Mouse (Mus musculus): Measurements from ENCODE around the gene Cdyl2. TPM values are rescaled to one million over a fixed set of nuclear protein-coding genes. Genes with fewer than 3 reads are reported as not detected.

Gene Cdyl2
- total RNA-seq, 1 experiment from 2014 or later = 7.5 TPM

- peak; percentile 47 to 73; a peak in 3 of 4 replicates for ATAC-seq (replicated peaks in 1 of 2; ENCODE audit: insufficient read depth in 1 of 2, low FRiP score in 2 of 2, low TSS enrichment in 1 of 2, low read depth in 1 of 2, poor library complexity in 2 of 2, severe bottlenecking in 2 of 2)
These were observed 96.8 kb downstream of the Cdyl2 start for GRCm38 (mm10) chr8:116635972-116636371.

DNA sequence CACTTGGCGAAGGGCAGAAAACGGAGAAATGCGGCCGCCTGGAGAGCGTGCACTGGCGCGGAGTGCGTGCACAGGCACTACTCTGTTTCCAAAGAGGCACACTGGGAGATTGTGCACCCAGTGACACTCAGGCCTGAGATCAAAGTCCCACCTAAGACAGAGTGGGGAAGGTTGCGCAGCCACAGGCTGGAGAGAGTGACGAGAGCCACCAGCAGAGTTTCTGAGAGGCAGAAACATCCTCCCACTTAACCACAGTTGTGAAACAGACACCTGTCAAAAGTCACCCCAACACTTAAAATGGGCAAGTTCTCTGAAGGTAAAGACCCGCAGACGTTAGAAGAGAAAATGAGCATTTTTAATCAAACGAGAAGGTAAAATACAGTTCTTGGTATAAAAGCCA is 97.5 kb downstream of the Cdyl2 start:
- peak in 1 of 2 experiments; percentile 56; a peak in 1 of 4 replicates for ATAC-seq (replicated peaks in 1 of 2; ENCODE audit: insufficient read depth in 1 of 2, low FRiP score in 2 of 2, low TSS enrichment in 1 of 2, low read depth in 1 of 2, poor library complexity in 2 of 2, severe bottlenecking in 2 of 2)

GRCm38 (mm10) chr8:116634436-116634835 is 98.4 kb downstream of the Cdyl2 start:
- no peak for ATAC-seq (replicated peaks in 1 of 2; ENCODE audit: insufficient read depth in 1 of 2, low FRiP score in 2 of 2, low TSS enrichment in 1 of 2, low read depth in 1 of 2, poor library complexity in 2 of 2, severe bottlenecking in 2 of 2)

DNA sequence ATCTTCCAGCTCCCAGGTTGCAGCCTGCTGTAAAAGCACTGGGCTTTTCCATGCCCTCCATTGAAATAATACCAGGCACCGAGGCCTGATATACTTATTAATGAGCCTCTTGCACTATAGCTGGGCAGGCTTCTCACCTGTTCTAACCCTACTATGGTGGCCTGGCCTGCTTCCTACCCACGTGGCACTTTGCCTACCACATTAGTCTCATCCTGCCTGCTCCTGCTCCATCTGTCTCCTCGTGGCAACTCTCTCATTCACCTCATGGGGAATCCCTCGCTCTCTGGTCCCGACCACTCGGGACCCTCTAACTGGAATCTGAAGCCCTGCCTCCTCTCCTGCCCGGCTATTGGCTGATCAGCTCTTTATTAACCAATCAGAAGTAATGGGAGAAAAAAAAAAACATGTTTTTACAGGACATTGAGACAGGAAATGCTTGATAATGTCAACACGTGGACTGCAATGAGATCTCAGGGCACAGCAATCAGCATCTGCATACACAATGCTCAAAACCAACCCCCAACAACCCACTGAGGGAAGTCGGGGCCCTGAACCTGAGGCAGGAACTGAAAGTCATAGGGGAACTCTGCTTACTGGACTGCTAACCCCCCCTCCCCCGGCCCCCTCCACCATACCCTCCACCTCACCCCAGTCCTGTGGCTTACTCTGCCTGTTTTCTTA is 99.2 kb downstream of the Cdyl2 start:
- no peak for ATAC-seq (replicated peaks in 1 of 2; ENCODE audit: insufficient read depth in 1 of 2, low FRiP score in 2 of 2, low TSS enrichment in 1 of 2, low read depth in 1 of 2, poor library complexity in 2 of 2, severe bottlenecking in 2 of 2)

DNA sequence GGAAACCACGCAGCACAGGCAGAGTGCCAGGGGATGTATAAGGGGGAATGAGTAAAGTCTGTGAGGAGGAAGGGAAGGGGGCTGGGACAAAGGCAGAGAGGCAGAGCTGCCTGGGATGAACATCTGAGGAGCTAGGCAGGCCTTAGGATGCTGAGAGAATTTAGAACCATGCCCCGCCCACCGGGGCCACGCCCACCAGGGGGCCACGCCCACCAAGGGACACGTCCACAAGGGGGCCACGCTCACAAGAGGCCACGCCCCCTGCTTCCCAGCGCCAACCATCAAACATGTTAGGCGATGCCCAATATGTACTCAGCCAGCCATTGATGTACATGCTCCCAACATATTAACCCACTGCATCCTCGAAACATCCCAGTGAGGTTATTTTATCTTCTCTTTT is 102.7 kb downstream of the Cdyl2 start:
- ATAC-seq (replicated peaks in 1 of 2; ENCODE audit: insufficient read depth in 1 of 2, low FRiP score in 2 of 2, low TSS enrichment in 1 of 2, low read depth in 1 of 2, poor library complexity in 2 of 2, severe bottlenecking in 2 of 2) = no peak

GRCm38 (mm10) chr8:116628975-116629374 is 103.8 kb downstream of the Cdyl2 start:
- no peak for ATAC-seq (replicated peaks in 1 of 2; ENCODE audit: insufficient read depth in 1 of 2, low FRiP score in 2 of 2, low TSS enrichment in 1 of 2, low read depth in 1 of 2, poor library complexity in 2 of 2, severe bottlenecking in 2 of 2)

DNA sequence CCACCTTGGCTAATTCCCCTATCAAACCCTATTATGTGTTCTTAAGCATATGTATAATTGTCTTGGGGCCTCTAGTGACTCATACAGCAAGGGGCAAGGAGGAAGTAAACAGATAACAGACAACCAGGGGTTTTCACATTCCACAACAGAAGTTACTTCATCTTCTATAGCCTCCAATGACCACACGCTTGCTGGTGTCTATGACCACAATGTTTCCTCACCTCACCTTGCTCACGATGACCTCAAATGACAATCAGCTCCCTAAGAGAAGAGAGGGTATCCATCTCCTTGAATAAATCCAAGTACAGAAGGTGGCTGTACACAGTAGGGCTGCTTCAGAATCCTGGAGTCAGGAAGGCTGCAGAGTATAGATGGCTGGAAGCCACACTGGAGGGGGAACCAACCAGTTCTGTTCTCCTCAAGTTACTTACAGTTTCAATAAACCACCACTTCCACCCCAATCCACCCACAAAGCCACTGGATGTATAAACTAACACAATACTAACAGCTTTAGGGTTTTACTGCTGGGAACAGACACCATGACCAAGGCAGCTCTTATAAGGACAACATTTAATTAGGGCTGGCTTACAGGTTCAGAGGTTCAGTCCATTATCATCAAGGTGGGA is 104.8 kb downstream of the Cdyl2 start:
- ATAC-seq (replicated peaks in 1 of 2; ENCODE audit: insufficient read depth in 1 of 2, low FRiP score in 2 of 2, low TSS enrichment in 1 of 2, low read depth in 1 of 2, poor library complexity in 2 of 2, severe bottlenecking in 2 of 2) = peak in 1 of 2 experiments; percentile 81; a peak in 2 of 4 replicates

GRCm38 (mm10) chr8:116623591-116623990 is 109.2 kb downstream of the Cdyl2 start:
- no peak for ATAC-seq (replicated peaks in 1 of 2; ENCODE audit: insufficient read depth in 1 of 2, low FRiP score in 2 of 2, low TSS enrichment in 1 of 2, low read depth in 1 of 2, poor library complexity in 2 of 2, severe bottlenecking in 2 of 2)

- ATAC-seq (replicated peaks in 1 of 2; ENCODE audit: insufficient read depth in 1 of 2, low FRiP score in 2 of 2, low TSS enrichment in 1 of 2, low read depth in 1 of 2, poor library complexity in 2 of 2, severe bottlenecking in 2 of 2) = no peak
These were observed 110.5 kb downstream of the Cdyl2 start for GRCm38 (mm10) chr8:116622326-116622725.

DNA sequence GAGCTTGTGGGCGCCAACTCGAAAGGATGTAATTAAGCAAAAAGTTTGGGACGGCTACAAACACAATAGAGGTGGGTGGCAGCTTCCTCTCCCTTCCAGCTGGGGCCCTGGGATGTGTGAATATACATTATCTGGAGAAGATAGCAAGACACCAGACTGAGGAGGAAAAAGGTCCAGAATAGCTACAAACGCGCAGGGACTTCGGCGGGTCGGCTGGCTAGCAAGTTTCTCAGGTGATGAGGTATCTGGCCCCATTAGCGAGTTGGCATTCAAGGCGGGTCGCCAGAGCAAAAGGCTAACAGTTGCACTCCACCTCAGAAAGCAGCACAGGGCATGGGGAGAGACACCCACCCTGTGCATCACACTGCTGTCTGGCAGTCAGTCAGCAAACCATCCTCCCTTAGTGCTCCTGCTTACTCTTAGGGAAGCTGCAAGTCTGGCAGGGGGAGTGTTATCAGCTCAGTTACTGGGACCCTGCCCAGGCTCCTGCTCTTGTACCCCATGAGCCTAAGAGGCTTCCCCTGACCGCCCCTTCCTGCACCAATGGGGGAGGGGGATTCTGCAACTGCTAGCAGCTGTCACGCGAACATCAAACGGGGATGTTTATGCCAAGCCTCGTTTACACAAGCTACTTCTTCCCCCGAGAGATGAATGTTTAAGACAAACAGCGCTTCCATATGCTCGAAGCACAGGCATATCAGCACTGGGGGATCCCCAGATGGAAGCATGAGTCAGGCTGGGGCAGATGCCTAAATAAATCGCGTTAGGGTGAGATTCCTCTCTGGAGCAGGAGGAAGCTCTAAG is 111.4 kb downstream of the Cdyl2 start:
- ATAC-seq (replicated peaks in 1 of 2; ENCODE audit: insufficient read depth in 1 of 2, low FRiP score in 2 of 2, low TSS enrichment in 1 of 2, low read depth in 1 of 2, poor library complexity in 2 of 2, severe bottlenecking in 2 of 2) = no peak

DNA sequence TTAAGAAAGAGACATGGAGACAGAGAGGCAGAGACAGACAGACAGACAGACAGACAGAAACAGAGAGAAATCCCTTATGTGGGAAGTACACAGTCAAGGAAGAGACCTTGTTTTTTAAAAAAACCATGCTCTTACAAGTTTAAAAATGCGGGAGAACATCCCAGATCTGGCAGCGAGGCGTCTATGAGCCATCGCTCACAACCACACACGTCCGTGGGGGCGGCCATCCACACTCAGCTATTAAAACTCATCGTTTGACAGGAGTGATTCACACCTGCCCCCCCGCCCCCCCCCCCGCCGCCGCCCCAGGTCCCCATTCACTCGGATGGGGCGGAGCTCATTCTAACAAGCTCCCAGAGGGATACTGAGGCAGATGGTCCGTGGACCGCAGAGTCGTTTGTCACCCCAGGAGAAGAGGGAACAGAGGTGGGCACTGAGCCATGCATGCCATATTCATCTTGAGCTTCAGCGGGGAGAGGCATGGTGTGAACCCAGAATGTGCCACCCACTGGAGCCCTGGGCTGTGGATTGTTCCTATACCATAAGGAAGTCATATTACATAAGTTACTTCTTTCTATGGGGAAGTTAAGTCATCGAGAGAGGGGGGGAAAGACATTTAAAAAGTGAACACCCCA is 113.0 kb downstream of the Cdyl2 start:
- ATAC-seq (replicated peaks in 1 of 2; ENCODE audit: insufficient read depth in 1 of 2, low FRiP score in 2 of 2, low TSS enrichment in 1 of 2, low read depth in 1 of 2, poor library complexity in 2 of 2, severe bottlenecking in 2 of 2) = peak in 1 of 2 experiments; percentile 26; a peak in 1 of 4 replicates

- no peak for ATAC-seq (replicated peaks in 1 of 2; ENCODE audit: insufficient read depth in 1 of 2, low FRiP score in 2 of 2, low TSS enrichment in 1 of 2, low read depth in 1 of 2, poor library complexity in 2 of 2, severe bottlenecking in 2 of 2)
These were observed 113.6 kb downstream of the Cdyl2 start for GRCm38 (mm10) chr8:116619221-116619620.

DNA sequence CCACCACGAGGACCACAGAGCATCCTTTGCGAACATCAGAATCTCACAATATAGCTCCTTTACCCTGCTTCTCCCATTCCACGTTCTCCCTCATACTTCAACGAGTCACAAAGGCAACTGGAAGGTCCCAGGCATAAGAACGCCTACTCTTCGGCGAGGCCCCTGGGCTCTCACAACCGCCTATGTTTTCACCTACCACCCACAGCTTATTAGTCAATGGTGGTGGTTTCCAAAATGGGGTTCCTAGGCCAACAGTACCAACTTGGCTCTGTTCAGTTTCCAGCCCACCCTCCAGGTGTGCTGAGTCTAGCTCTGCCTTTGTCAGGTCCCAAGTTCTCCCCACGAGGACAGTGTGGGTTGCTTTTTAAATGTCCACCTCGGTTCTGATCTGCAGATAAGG is 114.0 kb downstream of the Cdyl2 start:
- no peak for ATAC-seq (replicated peaks in 1 of 2; ENCODE audit: insufficient read depth in 1 of 2, low FRiP score in 2 of 2, low TSS enrichment in 1 of 2, low read depth in 1 of 2, poor library complexity in 2 of 2, severe bottlenecking in 2 of 2)

DNA sequence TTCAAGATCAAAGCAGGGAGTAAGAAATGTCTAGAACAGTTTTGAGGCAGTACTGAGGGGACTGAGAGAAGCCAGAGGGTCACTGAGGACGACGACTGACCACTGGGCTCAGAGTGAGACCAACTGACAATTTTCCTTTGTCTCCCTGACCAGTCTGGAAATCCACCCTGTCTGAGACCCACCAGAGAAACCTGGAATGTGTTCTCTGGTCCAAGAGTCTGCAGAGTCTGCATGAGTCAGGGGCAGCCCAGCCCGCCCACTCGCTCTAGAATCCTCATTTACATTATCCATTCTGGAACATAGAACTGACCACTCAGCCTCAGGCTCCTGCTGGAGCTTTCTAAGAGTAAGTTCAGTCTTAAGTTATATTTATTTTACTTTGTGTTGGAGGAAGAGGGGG is 114.9 kb downstream of the Cdyl2 start:
- ATAC-seq (replicated peaks in 1 of 2; ENCODE audit: insufficient read depth in 1 of 2, low FRiP score in 2 of 2, low TSS enrichment in 1 of 2, low read depth in 1 of 2, poor library complexity in 2 of 2, severe bottlenecking in 2 of 2) = no peak

DNA sequence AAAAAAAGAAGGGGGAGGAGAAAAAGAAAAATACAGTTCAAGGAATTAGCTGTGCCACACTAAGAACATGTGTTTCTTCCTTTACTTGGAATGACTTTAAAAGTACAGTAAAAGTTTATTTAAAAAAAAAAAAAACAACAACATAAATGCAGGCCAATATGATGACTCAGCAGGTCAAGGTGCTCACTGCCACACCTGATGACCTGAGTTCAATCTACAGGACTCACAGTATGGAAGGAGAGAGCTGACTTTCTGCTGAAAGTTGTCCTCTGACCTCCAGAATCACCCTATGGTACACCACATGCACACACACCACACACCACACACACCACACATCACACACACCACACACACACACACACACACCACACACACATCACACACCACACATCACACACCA is 116.4 kb downstream of the Cdyl2 start:
- ATAC-seq (replicated peaks in 1 of 2; ENCODE audit: insufficient read depth in 1 of 2, low FRiP score in 2 of 2, low TSS enrichment in 1 of 2, low read depth in 1 of 2, poor library complexity in 2 of 2, severe bottlenecking in 2 of 2) = no peak

DNA sequence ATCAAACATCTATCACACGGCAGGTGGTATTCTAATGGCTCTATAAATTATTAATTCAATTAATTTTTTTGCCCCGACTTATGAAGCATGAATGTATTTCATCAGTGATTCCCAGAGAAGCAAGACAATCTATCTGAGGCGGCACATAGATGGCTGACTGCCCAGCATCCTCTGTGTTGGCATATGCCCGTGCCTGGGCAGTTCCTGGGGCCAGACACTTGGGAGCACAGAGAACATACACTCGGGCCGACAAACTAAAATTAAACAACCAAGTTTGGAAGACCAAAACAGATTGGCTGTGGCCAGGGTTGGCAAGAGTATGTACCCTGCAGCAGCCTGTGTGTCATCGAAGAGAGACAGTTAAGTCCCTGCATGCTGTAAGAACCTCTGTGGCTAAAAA is 117.9 kb downstream of the Cdyl2 start:
- no peak for ATAC-seq (replicated peaks in 1 of 2; ENCODE audit: insufficient read depth in 1 of 2, low FRiP score in 2 of 2, low TSS enrichment in 1 of 2, low read depth in 1 of 2, poor library complexity in 2 of 2, severe bottlenecking in 2 of 2)

DNA sequence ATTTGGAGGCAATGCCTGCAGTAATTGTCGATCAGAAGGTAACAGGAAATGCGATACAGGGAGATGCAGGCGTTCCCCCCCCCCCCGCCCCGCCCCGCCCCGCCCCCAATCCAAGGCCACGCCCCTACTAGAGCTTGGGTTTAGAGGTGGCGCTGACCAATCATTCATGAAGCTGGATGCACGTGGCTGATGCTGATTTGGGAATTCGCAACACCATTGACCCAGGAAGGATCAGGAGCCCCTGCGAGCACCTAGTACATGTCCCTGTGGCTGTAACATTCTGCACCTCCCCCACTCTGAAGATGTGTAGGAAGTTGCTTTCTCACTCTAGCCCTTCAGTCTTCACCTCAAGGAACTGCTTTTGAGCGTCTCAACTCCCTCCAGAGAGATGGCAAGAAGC is 126.6 kb downstream of the Cdyl2 start:
- ATAC-seq (replicated peaks in 1 of 2; ENCODE audit: insufficient read depth in 1 of 2, low FRiP score in 2 of 2, low TSS enrichment in 1 of 2, low read depth in 1 of 2, poor library complexity in 2 of 2, severe bottlenecking in 2 of 2) = no peak

GRCm38 (mm10) chr8:116602806-116603205 is 130.0 kb downstream of the Cdyl2 start:
- ATAC-seq (replicated peaks in 1 of 2; ENCODE audit: insufficient read depth in 1 of 2, low FRiP score in 2 of 2, low TSS enrichment in 1 of 2, low read depth in 1 of 2, poor library complexity in 2 of 2, severe bottlenecking in 2 of 2) = no peak

Data from hematopoietic stem cell, adult 5-6 weeks (primary cell).